Mouse (Mus musculus) MEL (cell line): ENCODE measurements around the gene Fam234b. TPM values are rescaled to one million over a fixed set of nuclear protein-coding genes. Genes with fewer than 3 reads are reported as not detected.
A peak's percentile ranks its signal among the peaks of the same experiment; 100 is the strongest.

Experiments
- DNase-seq: peaks from one replicate; pipeline ENCODE4 v3.0.0; 2011; ENCODE audit warnings: low read depth, low spot score
- H3K27ac ChIP-seq: 2 replicates; pipeline ENCODE4 v1.5.1; 2012; ENCODE audit warnings: low read depth, mild to moderate bottlenecking, control low read depth, low read length, moderate library complexity; ENCODE audit not compliant: control insufficient read depth
- H3K27me3 ChIP-seq, 2 experiments: fragments of 150-350 bp in 1 of 2; sonication (generic) in 1 of 2; 2 replicates each; pipeline ENCODE4 v1.6.1; 2012; ENCODE audit warnings: low read length in 2 of 2, mild to moderate bottlenecking in 2 of 2, improper control_type of control experiment in 1 of 2, moderate library complexity in 1 of 2; ENCODE audit not compliant: insufficient read depth in 2 of 2, control insufficient read depth in 1 of 2
- H3K36me3 ChIP-seq, 2 experiments: 2 replicates each; pipeline ENCODE4 v1.6.1; 2012 to 2014; ENCODE audit warnings: low read length in 2 of 2, improper control_type of control experiment in 1 of 2, inconsistent platforms in 1 of 2, mild to moderate bottlenecking in 1 of 2; ENCODE audit not compliant: insufficient read depth in 2 of 2, control insufficient read depth in 1 of 2
- H3K4me1 ChIP-seq, 2 experiments: fragments of 150-350 bp in 1 of 2; sonication (generic) in 1 of 2; 2 replicates each; pipeline ENCODE4 v1.6.1; 2012; ENCODE audit warnings: low read length in 2 of 2, improper control_type of control experiment in 1 of 2, mild to moderate bottlenecking in 1 of 2; ENCODE audit not compliant: insufficient read depth in 2 of 2, control insufficient read depth in 1 of 2
- H3K4me3 ChIP-seq, 2 experiments: fragments of 150-350 bp in 1 of 2; sonication (generic) in 1 of 2; 2 replicates each; pipeline ENCODE4 v1.5.1; 2012; ENCODE audit warnings: low read depth in 2 of 2, low read length in 2 of 2, mild to moderate bottlenecking in 2 of 2, moderate library complexity in 2 of 2, control low read depth in 1 of 2, improper control_type of control experiment in 1 of 2; ENCODE audit not compliant: control insufficient read depth in 1 of 2, insufficient read depth in 1 of 2
- H3K79me2 ChIP-seq: 2 replicates; pipeline ENCODE4 v1.6.1; 2012; ENCODE audit warnings: mild to moderate bottlenecking, low read length, moderate library complexity; ENCODE audit not compliant: control insufficient read depth, poor library complexity, insufficient read depth
- H3K9ac ChIP-seq: 2 replicates; pipeline ENCODE4 v1.6.1; 2012; ENCODE audit warnings: low read depth, mild to moderate bottlenecking, control low read depth, low read length, moderate library complexity; ENCODE audit not compliant: control insufficient read depth, poor library complexity, severe bottlenecking
- H3K9me3 ChIP-seq: fragments of 150-350 bp; sonication (generic); replicated peaks from 2 replicates; pipeline ENCODE4 v1.6.1; 2012; ENCODE audit warnings: mild to moderate bottlenecking, low read length, improper control_type of control experiment, moderate library complexity; ENCODE audit not compliant: insufficient read depth
- BHLHE40 ChIP-seq: IDR thresholded peaks from 2 replicates; pipeline ENCODE4 v1.6.1; 2012; ENCODE audit warnings: low read depth, mild to moderate bottlenecking, inconsistent platforms, low read length, improper control_type of control experiment, borderline replicate concordance
- CTCF ChIP-seq, 3 experiments: IDR thresholded peaks in 2 of 3; conservative IDR thresholded peaks in 1 of 3; 2 replicates each; pipeline ENCODE4 v1.5.1; 2011 to 2012; ENCODE audit warnings: low read length in 3 of 3, low read depth in 2 of 3, mild to moderate bottlenecking in 2 of 3, improper control_type of control experiment in 1 of 3, inconsistent platforms in 1 of 3, mixed read lengths in 1 of 3, moderate library complexity in 1 of 3; ENCODE audit not compliant: control insufficient read depth in 1 of 3, insufficient read depth in 1 of 3, poor library complexity in 1 of 3, severe bottlenecking in 1 of 3
- EP300 ChIP-seq, 2 experiments: IDR thresholded peaks; 2 replicates each; pipeline ENCODE4 v1.6.1; 2011; ENCODE audit warnings: improper control_type of control experiment in 2 of 2, low read length in 2 of 2, low read depth in 1 of 2, mild to moderate bottlenecking in 1 of 2
- ETS1 ChIP-seq: IDR thresholded peaks from 2 replicates; pipeline ENCODE4 v1.6.1; 2012; ENCODE audit warnings: low read depth, mild to moderate bottlenecking, inconsistent platforms, low read length, improper control_type of control experiment, moderate library complexity
- GATA1 ChIP-seq: IDR thresholded peaks from 2 replicates; pipeline ENCODE4 v1.6.1; 2011; ENCODE audit warnings: low read depth, low read length, improper control_type of control experiment
- MYC ChIP-seq: IDR thresholded peaks from 2 replicates; pipeline ENCODE4 v1.6.1; 2011; ENCODE audit warnings: low read depth, mild to moderate bottlenecking, low read length, improper control_type of control experiment, moderate library complexity
- NELFE ChIP-seq: IDR thresholded peaks from 2 replicates; pipeline ENCODE4 v1.6.1; 2011; ENCODE audit warnings: low read depth, low read length, improper control_type of control experiment
- POLR2A ChIP-seq, 2 experiments: IDR thresholded peaks; 2 replicates each; pipeline ENCODE4 v1.6.1; 2011 to 2012; ENCODE audit warnings: low read length in 2 of 2, mild to moderate bottlenecking in 2 of 2, control low read depth in 1 of 2, improper control_type of control experiment in 1 of 2, low read depth in 1 of 2, moderate library complexity in 1 of 2; ENCODE audit not compliant: control insufficient read depth in 1 of 2, insufficient read depth in 1 of 2, poor library complexity in 1 of 2
- POLR2AphosphoS2 ChIP-seq: IDR thresholded peaks from 2 replicates; pipeline ENCODE4 v1.6.1; 2011; ENCODE audit warnings: low read length, improper control_type of control experiment
- RCOR1 ChIP-seq: IDR thresholded peaks from 2 replicates; pipeline ENCODE4 v1.6.1; 2012; ENCODE audit warnings: low read depth, mild to moderate bottlenecking, inconsistent platforms, low read length, improper control_type of control experiment
- SIN3A ChIP-seq: IDR thresholded peaks from 2 replicates; pipeline ENCODE4 v1.6.1; 2012; ENCODE audit warnings: low read length, improper control_type of control experiment, inconsistent platforms
- TAL1 ChIP-seq: IDR thresholded peaks from 2 replicates; pipeline ENCODE4 v1.6.1; 2012; ENCODE audit warnings: mild to moderate bottlenecking, inconsistent platforms, low read length, moderate library complexity, mixed read lengths
- TBP ChIP-seq: IDR thresholded peaks from 2 replicates; pipeline ENCODE4 v1.8.0; 2011; ENCODE audit warnings: low read depth, low read length, improper control_type of control experiment
- TCF12 ChIP-seq: IDR thresholded peaks from 2 replicates; pipeline ENCODE4 v1.6.1; 2014; ENCODE audit warnings: low read depth, mild to moderate bottlenecking, inconsistent platforms, low read length, improper control_type of control experiment, moderate library complexity
- UBTF ChIP-seq: IDR thresholded peaks from 2 replicates; pipeline ENCODE4 v1.6.1; 2012; ENCODE audit warnings: low read depth, mild to moderate bottlenecking, inconsistent platforms, low read length, improper control_type of control experiment, moderate library complexity, borderline replicate concordance; ENCODE audit not compliant: insufficient read depth
- USF1 ChIP-seq: IDR thresholded peaks from 2 replicates; pipeline ENCODE4 v1.6.1; 2014; ENCODE audit warnings: low read depth, mild to moderate bottlenecking, inconsistent platforms, low read length, improper control_type of control experiment, moderate library complexity
- USF2 ChIP-seq, 2 experiments: IDR thresholded peaks; 2 replicates each; pipeline ENCODE4 v1.6.1; 2011 to 2012; ENCODE audit warnings: improper control_type of control experiment in 2 of 2, low read length in 2 of 2, borderline replicate concordance in 1 of 2, inconsistent platforms in 1 of 2, low read depth in 1 of 2, mild to moderate bottlenecking in 1 of 2; ENCODE audit not compliant: insufficient read depth in 1 of 2
- ZC3H11A ChIP-seq: IDR thresholded peaks from 2 replicates; pipeline ENCODE4 v1.6.1; 2012; ENCODE audit warnings: low read depth, mild to moderate bottlenecking, inconsistent platforms, low read length, improper control_type of control experiment
- ZKSCAN1 ChIP-seq: IDR thresholded peaks from 2 replicates; pipeline ENCODE4 v1.6.1; 2012; ENCODE audit warnings: low read depth, mild to moderate bottlenecking, inconsistent platforms, low read length, improper control_type of control experiment, moderate library complexity
- polyA plus RNA-seq, 2 experiments: library from polyadenylated mRNA; stranded (reverse) in 1 of 2; unstranded in 1 of 2; fragments of >175 nt in 1 of 2; fragments of >200 nt in 1 of 2; gene quantifications; 2 replicates each; pipeline versions ENCODE4 v1.2.1 to v1.2.4; 2012; ENCODE audit warnings: low replicate concordance in 2 of 2, low read depth in 1 of 2; ENCODE audit not compliant: insufficient read length in 2 of 2, insufficient read depth in 1 of 2, missing spikeins in 1 of 2
- total RNA-seq: library from RNA; depleted of rRNA; stranded (reverse); fragments of 300-350 nt; gene quantifications from 2 replicates; pipeline ENCODE4 v1.2.3, GENCODE M21; 2012

The Fam234b gene
- total and polyA plus RNA-seq, 3 experiments = 12.2 to 20.5 TPM; not detected in 1

DNA sequence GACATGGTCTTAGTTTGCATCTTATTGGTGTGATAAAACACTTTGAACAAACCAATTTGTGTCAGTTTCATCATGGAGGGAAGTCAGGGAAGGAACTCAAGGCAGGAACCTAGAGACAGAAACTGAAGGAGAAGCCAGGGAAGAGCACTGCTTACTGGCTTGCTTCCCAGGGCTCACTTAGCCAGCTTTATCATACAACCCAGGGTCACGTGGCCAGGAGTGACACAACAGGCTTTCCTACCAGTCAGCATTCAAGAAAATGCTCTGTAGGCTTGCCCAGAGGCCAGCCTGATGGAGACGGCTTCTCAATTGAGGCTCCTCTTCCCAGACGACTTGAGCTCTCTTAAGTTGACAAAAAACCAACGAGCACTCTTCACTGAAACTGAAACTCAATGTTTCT is 2.9 kb upstream of the Fam234b start:
- Histone ChIP-seq H3K4me1 (peaks cover 9 to 13% of the 10 kb centered on the region in 2 experiments; a peak in 3 of 4 replicates), H3K9me3 (no peaks in the 10 kb centered on the region), H3K27me3 (no peaks in the 10 kb centered on the region), H3K36me3 (peaks cover 0 to 12% of the 10 kb centered on the region in 2 experiments; a peak in 2 of 4 replicates), H3K27ac (no peak overlapping the region), H3K9ac (no peak overlapping the region), H3K4me3 (no peak overlapping the region), H3K79me2 (peaks cover 2% of the 10 kb centered on the region)
- no peak for DNase-seq
- TF ChIP-seq BHLHE40 (no peak), ZKSCAN1 (no peak), USF1 (peak; percentile 83), USF2 (IDR thresholded peaks at IDR 0.05; ENCODE audit: borderline replicate concordance in 1 of 2, insufficient read depth in 1 of 2, low read depth in 1 of 2, low read length in 2 of 2) (0 out of 4 replicates have a peak, but pooled peaks of 1 of the 2 experiments have one; percentile 42), ZC3H11A (no peak)

DNA sequence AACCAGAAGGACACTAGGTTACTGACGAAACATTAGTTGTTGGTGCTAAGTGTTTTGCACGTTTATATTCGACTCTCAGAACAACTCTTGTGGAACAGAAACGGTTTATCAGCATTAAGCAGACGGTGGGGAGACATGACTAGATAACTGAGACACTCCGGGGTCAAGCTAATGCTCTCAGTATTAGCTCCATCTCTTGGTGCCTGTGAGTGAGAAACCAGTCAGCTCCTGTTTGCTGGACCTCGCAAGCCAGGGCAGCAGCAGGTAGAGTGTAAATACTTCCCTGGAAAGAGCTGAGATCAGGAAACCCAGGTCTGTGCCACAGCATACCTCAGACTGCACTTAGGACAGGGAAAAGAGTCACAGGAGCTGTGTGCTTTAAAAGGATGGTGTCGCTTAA is 1.1 kb upstream of the Fam234b start:
- Histone ChIP-seq H3K9ac (peak overlapping the region; percentile 76), H3K36me3 (peaks cover 0 to 12% of the 10 kb centered on the region in 2 experiments; a peak in 2 of 4 replicates), H3K27me3 (no peaks in the 10 kb centered on the region), H3K27ac (peak overlapping the region; percentile 70), H3K9me3 (no peaks in the 10 kb centered on the region), H3K4me3 (peak overlapping the region; percentile 26 to 72; a peak in 3 of 4 replicates), H3K79me2 (peaks cover 6% of the 10 kb centered on the region), H3K4me1 (peaks cover 9 to 13% of the 10 kb centered on the region in 2 experiments; a peak in 3 of 4 replicates)
- DNase-seq = peak; percentile 87
- TF ChIP-seq TBP = peak; percentile 67
- TF ChIP-seq EP300 (IDR thresholded peaks at IDR 0.05; ENCODE audit: low read depth in 1 of 2, low read length in 2 of 2) = peak; percentile 90
- peak; percentile 91 for TF ChIP-seq TAL1
- TF ChIP-seq ETS1 = peak; percentile 67; the same call in 1 of the 2 replicates
- TF ChIP-seq TCF12 = peak; percentile 94
- no peak for TF ChIP-seq USF1
- TF ChIP-seq BHLHE40 = peak; percentile 79; the same call in 1 of the 2 replicates
- TF ChIP-seq POLR2AphosphoS2 = no peak
- TF ChIP-seq UBTF = no peak
- 0 out of 4 replicates have a peak, but pooled peaks of 1 of the 2 experiments have one; percentile 30 for TF ChIP-seq POLR2A (IDR thresholded peaks at IDR 0.05; ENCODE audit: control insufficient read depth in 1 of 2, insufficient read depth in 1 of 2, low read depth in 1 of 2, low read length in 2 of 2, poor library complexity in 1 of 2)
- TF ChIP-seq NELFE = no peak
- TF ChIP-seq RCOR1 = peak; percentile 26
- peak; percentile 38; the same call in 1 of the 2 replicates for TF ChIP-seq MYC
- TF ChIP-seq CTCF (IDR thresholded peaks at IDR 0.05 in 2 of 3, conservative IDR thresholded peaks at IDR 0.05 in 1 of 3; ENCODE audit: control insufficient read depth in 1 of 3, insufficient read depth in 1 of 3, low read depth in 2 of 3, low read length in 3 of 3, poor library complexity in 1 of 3, severe bottlenecking in 1 of 3) = no peak
- TF ChIP-seq SIN3A = peak; percentile 50
- peak; percentile 93 for TF ChIP-seq GATA1
